Mouse (Mus musculus): Measurements from ENCODE around the gene Snd1.

DNA sequence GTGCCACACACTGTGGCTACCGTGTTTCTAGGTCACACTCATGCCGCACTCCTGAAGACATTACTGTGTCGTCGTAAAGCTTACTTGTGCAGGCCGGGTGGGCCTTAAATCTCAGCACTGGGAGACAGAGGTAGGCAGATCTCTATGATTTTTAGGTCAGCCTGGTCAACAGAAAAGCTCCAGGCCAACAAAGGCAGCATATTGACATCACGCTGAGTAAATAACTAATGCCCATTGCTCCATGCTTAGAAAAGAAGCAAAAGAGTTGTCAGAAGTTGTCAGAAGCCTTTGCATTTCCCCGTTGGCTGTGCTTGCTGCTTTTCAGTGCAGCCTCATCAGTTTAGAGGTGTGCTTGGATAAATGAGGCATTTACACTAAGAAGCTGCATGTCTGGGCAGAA, 261.7 kb downstream of the Snd1 start:
- TF ChIP-seq USF1 (IDR thresholded peaks at IDR 0.05; ENCODE audit: low read depth) (no peak), MYOG (IDR thresholded peaks at IDR 0.05; ENCODE audit: control insufficient read depth, extremely low read depth, insufficient read length) (no peak)

Data from C2C12 (cell line).